In the genomic region with DNA sequence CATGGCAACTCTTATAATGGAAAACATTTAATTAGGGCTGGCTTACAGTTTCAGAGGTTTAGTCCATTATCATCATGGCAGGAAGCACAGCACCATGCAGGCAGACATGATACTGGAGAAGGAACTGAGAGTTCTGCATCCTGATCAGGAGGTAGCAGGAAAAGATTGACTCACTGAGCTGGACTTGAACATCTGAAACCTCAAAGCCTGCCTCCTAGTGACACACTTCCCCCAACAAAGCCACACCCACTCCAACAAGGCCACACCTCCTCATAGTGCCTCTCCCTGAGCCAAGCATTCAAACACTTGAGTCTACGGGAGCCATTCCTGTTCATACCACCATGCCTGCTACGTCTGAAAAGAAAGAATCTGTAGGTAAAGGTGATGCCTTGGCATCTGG, we compare ENCODE assay signal across 19 mouse cellular contexts. TPM values are rescaled to one million over a fixed set of nuclear protein-coding genes. Genes with fewer than 3 reads are reported as not detected.
A peak's percentile ranks its signal among the peaks of the same experiment; 100 is the strongest.
DNase-seq lines count a peak whose midpoint lies in the region; ATAC-seq and TF ChIP-seq lines count a peak whose summit lies in the region.
"Had no signal": no experiment of that assay in that cellular context is flagged by ENCODE, and none has a peak within 500 bp of the region (broad histone marks: within the 10 kb centered on the region; RNA-seq: fewer than 3 reads in every experiment).

No protein-coding gene starts in this region.

- TF ChIP-seq EP300 in lung, postnatal 0 days (IDR thresholded peaks at IDR 0.05): no peak

- no peaks in the 10 kb centered on the region for H3K36me3 ChIP-seq in lung, postnatal 0 days (ENCODE audit: insufficient read depth, low read length)
- H3K36me3 ChIP-seq: embryonic facial prominence, embryonic 12.5 days; forebrain, embryonic 15.5 days; G1E; hindbrain, embryonic 10.5 days had no signal

- H3K4me1 ChIP-seq in lung, postnatal 0 days (ENCODE audit: insufficient read depth, low read depth, low read length): no peaks in the 10 kb centered on the region

- no peaks in the 10 kb centered on the region for H3K27me3 ChIP-seq in lung, postnatal 0 days (replicated peaks; ENCODE audit: insufficient read depth, low read length)
- H3K27me3 ChIP-seq: embryonic facial prominence, embryonic 12.5 days; forebrain, embryonic 15.5 days; heart, embryonic 12.5 days had no signal

- H3K4me2 ChIP-seq in lung, postnatal 0 days (replicated peaks; ENCODE audit: low read depth, low read length): no peak overlapping the region
- H3K4me2 ChIP-seq: embryonic facial prominence, embryonic 12.5 days; forebrain, embryonic 15.5 days; heart, embryonic 12.5 days; hindbrain, embryonic 14.5 days had no signal

- no peak for ATAC-seq in lung, postnatal 0 days
- no peak for ATAC-seq in inflammation-experienced regulatory T-cells, adult 6 months
- ATAC-seq: forebrain, embryonic 15.5 days had no signal

- TF ChIP-seq CTCF in lung, postnatal 0 days (IDR thresholded peaks at IDR 0.05): 0 out of 2 replicates have a peak, but pooled peaks have one; percentile 4

- no peak overlapping the region for H3K9ac ChIP-seq in lung, postnatal 0 days (replicated peaks; ENCODE audit: low read depth)
- H3K9ac ChIP-seq: embryonic facial prominence, embryonic 12.5 days; forebrain, embryonic 15.5 days; heart, embryonic 12.5 days; hindbrain, embryonic 14.5 days had no signal

- H3K4me3 ChIP-seq in lung, postnatal 0 days (ENCODE audit: low read depth, low read length): no peak overlapping the region
- H3K4me3 ChIP-seq: embryonic facial prominence, embryonic 12.5 days; forebrain, embryonic 15.5 days; heart, embryonic 12.5 days; hindbrain, embryonic 10.5 days had no signal

- WGBS in lung, postnatal 0 days: 52% methylated on average over 2 of the region's 2 CpGs

- H3K27ac ChIP-seq in lung, postnatal 0 days (ENCODE audit: low read length): no peak overlapping the region
- H3K27ac ChIP-seq: embryonic facial prominence, embryonic 12.5 days; forebrain, embryonic 15.5 days; hindbrain, embryonic 10.5 days; hindbrain, embryonic 14.5 days had no signal

- no peaks in the 10 kb centered on the region for H3K9me3 ChIP-seq in lung, postnatal 0 days (ENCODE audit: low read length)
- H3K9me3 ChIP-seq: embryonic facial prominence, embryonic 12.5 days; forebrain, embryonic 15.5 days; G1E; heart, embryonic 12.5 days; hindbrain, embryonic 10.5 days had no signal

- no peak for DNase-seq in lung, postnatal 0 days (ENCODE audit: low spot score)
- no peak for DNase-seq in lung, postnatal 10 days
- peak; percentile 88 for DNase-seq in R1 (ENCODE audit: low read depth, low spot score)
- peak; percentile 5 for DNase-seq in c-Kit-positive CD71-positive TER-119-positive erythroid progenitor cells, embryonic 14.5 days (ENCODE audit: low spot score)
- DNase-seq in spleen, postnatal 14 days (ENCODE audit: low spot score in 2 of 2): no peak
- no peak for DNase-seq in gastrocnemius, adult 18-20 months (ENCODE audit: low spot score)
- DNase-seq: adrenal gland, adult 2 months; adrenal gland, postnatal 25 days; cerebellum, adult 11-12 months; cerebellum, adult 9-10 months; cerebellum, postnatal 25 days; gastrocnemius, postnatal 10 days had no signal

RNA-seq across cellular contexts. Expression of gene Nav1, which starts 26.8 kb away (rescaled TPM):
- polyA plus RNA-seq in lung, postnatal 0 days (2015; fragmentation: Nextera tagmentation; extraction: Ambion mirVana): 5.7 and 6.1 TPM in 2 replicates
- polyA plus RNA-seq in inflammation-experienced regulatory T-cells, adult 6 months (2017; shearing (Covaris generic)): 1 to 10 TPM in 1 of 3 experiments, under 1 TPM in 2; 0.34 to 1.7 (median 0.43) TPM
- total RNA-seq in gastrocnemius, adult 18-20 months (2021): 10 to 100 TPM in 1 of 2 experiments, 1 to 10 TPM in 1; 8.4 to 11.4 TPM
- polyA plus RNA-seq: G1E had no signal

Comparison
In these comparisons a context has a peak if more than half of its experiments do, and no peak if none do; other contexts are left out.
1. DNase-seq: peak in R1 (single experiment) and c-Kit-positive CD71-positive TER-119-positive erythroid progenitor cells, embryonic 14.5 days (single experiment); none in lung, postnatal 0 days (single experiment), lung, postnatal 10 days (single experiment), spleen, postnatal 14 days (0 of 2) and gastrocnemius, adult 18-20 months (single experiment).